Mouse (Mus musculus): ENCODE results near the gene Frmd7.
A peak's percentile ranks its signal among the peaks of the same experiment; 100 is the strongest.

The Frmd7 gene

GRCm38 (mm10) chrX:50942610-50943009, at the start of gene Frmd7:
Frmd7 (minus strand) TSS chrX:50942710.
- DNase-seq: no peak

GRCm38 (mm10) chrX:50991324-50991723, 48.8 kb upstream of the Frmd7 start:
- no peak for DNase-seq

GRCm38 (mm10) chrX:50989940-50990339, 47.4 kb upstream of the Frmd7 start:
- DNase-seq: no peak

- DNase-seq: no peak
Measured at GRCm38 (mm10) chrX:50988581-50988980, 46.1 kb upstream of the Frmd7 start.

- no peak for DNase-seq
Measured at GRCm38 (mm10) chrX:50978428-50978827, 35.9 kb upstream of the Frmd7 start.

GRCm38 (mm10) chrX:50972145-50972544, 29.6 kb upstream of the Frmd7 start:
- no peak for DNase-seq

- DNase-seq: no peak
Measured at GRCm38 (mm10) chrX:50969907-50970306, 27.4 kb upstream of the Frmd7 start.

GRCm38 (mm10) chrX:50968157-50968932, 25.8 kb upstream of the Frmd7 start:
- DNase-seq: no peak

- no peak for DNase-seq
Measured at GRCm38 (mm10) chrX:50965157-50965556, 22.6 kb upstream of the Frmd7 start.

- no peak for DNase-seq
Measured at GRCm38 (mm10) chrX:50962955-50963354, 20.4 kb upstream of the Frmd7 start.

GRCm38 (mm10) chrX:50948633-50949032, 6.1 kb upstream of the Frmd7 start:
- no peak for DNase-seq

- no peak for DNase-seq
Measured at GRCm38 (mm10) chrX:50948116-50948515, 5.6 kb upstream of the Frmd7 start.

- no peak for DNase-seq
Measured at GRCm38 (mm10) chrX:50937117-50937516, 5.4 kb downstream of the Frmd7 start.

- DNase-seq: no peak
Measured at GRCm38 (mm10) chrX:50930309-50930708, 12.2 kb downstream of the Frmd7 start.

- no peak for DNase-seq
Measured at GRCm38 (mm10) chrX:50926893-50927545, 15.5 kb downstream of the Frmd7 start.

- peak; percentile 7 for DNase-seq
Measured at GRCm38 (mm10) chrX:50924629-50925364, 17.7 kb downstream of the Frmd7 start.

GRCm38 (mm10) chrX:50918754-50919153, 23.8 kb downstream of the Frmd7 start:
- no peak for DNase-seq

- DNase-seq: no peak
Measured at GRCm38 (mm10) chrX:50917389-50917788, 25.1 kb downstream of the Frmd7 start.

GRCm38 (mm10) chrX:50909915-50910314, 32.6 kb downstream of the Frmd7 start:
- no peak for DNase-seq

GRCm38 (mm10) chrX:50903497-50903896, 39.0 kb downstream of the Frmd7 start:
- no peak for DNase-seq

- DNase-seq: no peak
Measured at GRCm38 (mm10) chrX:50887999-50888398, 54.5 kb downstream of the Frmd7 start.

GRCm38 (mm10) chrX:50874246-50875002, 68.1 kb downstream of the Frmd7 start:
- no peak for DNase-seq

- DNase-seq: no peak
Measured at GRCm38 (mm10) chrX:50864734-50865133, 77.8 kb downstream of the Frmd7 start.
